Mouse (Mus musculus) forebrain, postnatal 0 days (tissue): Measurements from ENCODE around the gene Rufy3. TPM values are rescaled to one million over a fixed set of nuclear protein-coding genes. Genes with fewer than 3 reads are reported as not detected.
A peak's percentile ranks its signal among the peaks of the same experiment; 100 is the strongest.

Experiments
- ATAC-seq: fragments of 200-750 bp; cut with Nextera tagmentation; 2 replicates; pipeline ENCODE4 v1.8.0; 2017; ENCODE audit warnings: mild to moderate bottlenecking, moderate library complexity
- DNase-seq: peaks from one replicate; pipeline ENCODE4 v3.0.0-alpha.2; 2015
- H3K27ac ChIP-seq: fragments of 300-500 bp; sonication (generic); 2 replicates; pipeline ENCODE4 v1.5.1; 2014; ENCODE audit warnings: low read depth, mild to moderate bottlenecking, antibody characterized with exemption, low read length, moderate library complexity, mixed read lengths
- H3K27me3 ChIP-seq: fragments of 300-500 bp; sonication (generic); 2 replicates; pipeline ENCODE4 v1.6.1; 2014; ENCODE audit warnings: mild to moderate bottlenecking, low read length, mixed read lengths; ENCODE audit not compliant: insufficient read depth
- H3K36me3 ChIP-seq: fragments of 300-500 bp; sonication (generic); 2 replicates; pipeline ENCODE4 v1.6.1; 2014; ENCODE audit warnings: mild to moderate bottlenecking, moderate library complexity; ENCODE audit not compliant: insufficient read depth
- H3K4me1 ChIP-seq: fragments of 300-500 bp; sonication (generic); 2 replicates; pipeline ENCODE4 v1.6.1; 2014; ENCODE audit warnings: antibody characterized with exemption; ENCODE audit not compliant: insufficient read depth
- H3K4me2 ChIP-seq: fragments of 300-500 bp; sonication (generic); 2 replicates; pipeline ENCODE4 v1.6.1; 2014; ENCODE audit warnings: low read depth, mild to moderate bottlenecking, moderate library complexity
- H3K4me3 ChIP-seq: fragments of 300-500 bp; sonication (generic); 2 replicates; pipeline ENCODE4 v1.5.1; 2014; ENCODE audit warnings: low read depth, low read length, mixed read lengths
- H3K9ac ChIP-seq: fragments of 300-500 bp; sonication (generic); 2 replicates; pipeline ENCODE4 v1.6.1; 2014; ENCODE audit warnings: mild to moderate bottlenecking
- H3K9me3 ChIP-seq: fragments of 300-500 bp; sonication (generic); 2 replicates; pipeline ENCODE4 v1.6.1; 2016; ENCODE audit warnings: low read length
- CTCF ChIP-seq: sonication (generic); IDR thresholded peaks from 2 replicates; pipeline ENCODE4 v1.5.1; 2016; ENCODE audit warnings: antibody characterized with exemption, control low read depth, low read depth
- WGBS: fragments of 180-500 bp; shearing (Covaris S2); extraction: QIAGEN DNeasy Blood & Tissue Kit; methylation state at CpG from one replicate; pipeline ENCODE4 v1.1.7; 2014; 5-methylcytosine and 5-hydroxymethylcytosine counted together
- polyA plus RNA-seq: library from polyadenylated mRNA; unstranded; fragments of >200 nt; fragmentation: Nextera tagmentation; extraction: Ambion mirVana; gene quantifications from 2 replicates; pipeline ENCODE4 v1.2.1, GENCODE M21; 2015
- total RNA-seq: library from RNA; depleted of rRNA; stranded (reverse); fragments of >200 nt; gene quantifications from 2 replicates; pipeline ENCODE4 v1.2.3, GENCODE M21; 2014

Gene Rufy3
- total and polyA plus RNA-seq, 2 experiments from 2014 or later, result 214 to 319 TPM

DNA sequence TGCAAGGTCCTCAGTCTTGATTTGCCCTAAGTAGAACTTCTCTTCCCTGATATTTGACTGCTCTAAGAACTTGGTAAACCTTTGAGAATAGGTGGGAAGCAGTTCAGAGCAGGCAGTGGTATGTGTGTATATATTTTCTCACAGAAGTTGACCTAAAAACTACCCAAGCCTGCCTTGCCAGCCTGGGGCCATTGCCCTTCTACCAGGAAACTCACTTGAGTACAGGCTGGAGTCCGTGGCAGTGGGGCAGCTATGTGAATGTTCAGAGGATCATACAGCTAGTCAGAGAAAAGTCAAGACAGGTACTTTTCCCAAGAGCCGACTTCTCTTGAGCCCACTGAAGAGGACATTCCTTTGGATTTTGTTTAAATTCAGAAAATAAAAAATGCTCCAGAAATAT, 80.1 kb downstream of the Rufy3 start:
- ATAC-seq, result no peak

GRCm38 (mm10) chr5:88645405-88645804, 80.6 kb downstream of the Rufy3 start:
- H3K9me3 ChIP-seq, result no peaks in the 10 kb centered on the region
- H3K27me3 ChIP-seq, result no peaks in the 10 kb centered on the region
- ATAC-seq (no peak), DNase-seq (no peak)
- H3K4me2 ChIP-seq, result no peak overlapping the region
- H3K27ac ChIP-seq, result no peak overlapping the region
- WGBS, result 73% methylated on average over 5 of the region's 5 CpGs
- peaks cover 93% of the 10 kb centered on the region for H3K36me3 ChIP-seq
- no peak for TF ChIP-seq CTCF
- H3K4me3 ChIP-seq, result no peak overlapping the region
- no peak overlapping the region for H3K9ac ChIP-seq
- H3K4me1 ChIP-seq, result no peaks in the 10 kb centered on the region

More for the DNA sequence above, 80.1 kb downstream of the Rufy3 start:
- DNase-seq, result no peak
- H3K4me3 ChIP-seq, result no peak overlapping the region
- no peaks in the 10 kb centered on the region for H3K27me3 ChIP-seq
- H3K9ac ChIP-seq, result no peak overlapping the region
- H3K4me2 ChIP-seq, result no peak overlapping the region
- TF ChIP-seq CTCF, result no peak
- H3K4me1 ChIP-seq, result no peaks in the 10 kb centered on the region
- no peaks in the 10 kb centered on the region for H3K9me3 ChIP-seq
- 90% methylated on average over 2 of the region's 2 CpGs for WGBS
- H3K27ac ChIP-seq, result no peak overlapping the region
- H3K36me3 ChIP-seq, result peaks cover 89% of the 10 kb centered on the region

- no peaks in the 10 kb centered on the region for H3K27me3 ChIP-seq
- no peak overlapping the region for H3K27ac ChIP-seq
- H3K4me1 ChIP-seq, result no peaks in the 10 kb centered on the region
- peaks cover 82% of the 10 kb centered on the region for H3K36me3 ChIP-seq
- 92% methylated on average over 17 of the region's 17 CpGs for WGBS
- H3K4me2 ChIP-seq, result no peak overlapping the region
- DNase-seq (no peak), ATAC-seq (peak; percentile 21; the same call in 1 of the 2 replicates)
- TF ChIP-seq CTCF, result no peak
- H3K4me3 ChIP-seq, result no peak overlapping the region
- no peaks in the 10 kb centered on the region for H3K9me3 ChIP-seq
- H3K9ac ChIP-seq, result no peak overlapping the region
Measured at GRCm38 (mm10) chr5:88649250-88650173, 84.7 kb downstream of the Rufy3 start.

DNA sequence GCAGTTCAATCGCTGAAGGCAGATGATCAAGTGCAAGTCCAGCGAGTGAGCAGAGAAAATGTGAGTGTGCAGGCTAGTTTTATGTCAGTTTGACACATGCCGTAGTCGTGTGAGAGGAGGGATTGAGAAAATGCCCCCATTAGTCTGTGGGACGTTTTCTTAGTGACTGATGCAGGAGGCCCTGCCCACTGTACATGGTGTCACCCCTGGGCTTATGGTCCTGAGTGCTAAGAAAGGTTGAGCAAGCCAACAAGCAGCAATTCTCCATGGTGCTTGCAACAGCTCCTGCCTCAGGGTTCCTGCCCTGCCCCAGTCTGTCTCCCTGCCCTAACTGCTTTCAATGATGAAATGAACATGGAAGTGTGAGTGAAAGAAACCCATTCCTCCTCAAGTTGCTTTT, 87.7 kb downstream of the Rufy3 start:
- no peak overlapping the region for H3K9ac ChIP-seq
- H3K27me3 ChIP-seq, result no peaks in the 10 kb centered on the region
- no peak for TF ChIP-seq CTCF
- ATAC-seq (no peak), DNase-seq (no peak)
- H3K9me3 ChIP-seq, result no peaks in the 10 kb centered on the region
- H3K4me1 ChIP-seq, result no peaks in the 10 kb centered on the region
- H3K27ac ChIP-seq, result no peak overlapping the region
- peaks cover 65% of the 10 kb centered on the region for H3K36me3 ChIP-seq
- no peak overlapping the region for H3K4me3 ChIP-seq
- no peak overlapping the region for H3K4me2 ChIP-seq
- 85% methylated on average over 5 of the region's 5 CpGs for WGBS

DNA sequence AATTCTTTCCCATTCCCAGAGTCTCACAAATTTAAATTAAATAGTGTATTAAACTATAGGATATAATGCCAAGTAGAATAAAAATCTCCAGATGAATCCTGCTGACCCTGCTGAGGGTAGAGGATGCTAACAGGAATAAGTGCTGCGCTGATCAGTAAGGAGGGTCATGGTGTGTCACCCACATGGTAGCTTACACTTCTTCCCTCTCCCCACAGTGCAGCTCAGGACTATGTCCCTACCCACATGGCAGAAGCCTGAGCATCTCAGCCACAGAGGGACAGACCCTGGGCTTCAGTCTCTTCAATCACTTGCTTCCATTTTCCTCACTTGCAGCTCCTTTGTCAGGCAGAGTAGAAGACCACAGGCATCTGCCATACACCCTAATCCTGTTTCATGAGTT, 93.0 kb downstream of the Rufy3 start:
- Histone ChIP-seq H3K9me3 (no peaks in the 10 kb centered on the region), H3K4me1 (no peaks in the 10 kb centered on the region), H3K9ac (no peak overlapping the region), H3K4me3 (no peak overlapping the region), H3K27me3 (no peaks in the 10 kb centered on the region), H3K27ac (no peak overlapping the region), H3K4me2 (no peak overlapping the region), H3K36me3 (peaks cover 54% of the 10 kb centered on the region)
- no peak for TF ChIP-seq CTCF
- WGBS, result 100% methylated on average over 1 of the region's 1 CpGs
- DNase-seq (no peak), ATAC-seq (0 out of 2 replicates have a peak, but pooled peaks have one; percentile 21)

DNA sequence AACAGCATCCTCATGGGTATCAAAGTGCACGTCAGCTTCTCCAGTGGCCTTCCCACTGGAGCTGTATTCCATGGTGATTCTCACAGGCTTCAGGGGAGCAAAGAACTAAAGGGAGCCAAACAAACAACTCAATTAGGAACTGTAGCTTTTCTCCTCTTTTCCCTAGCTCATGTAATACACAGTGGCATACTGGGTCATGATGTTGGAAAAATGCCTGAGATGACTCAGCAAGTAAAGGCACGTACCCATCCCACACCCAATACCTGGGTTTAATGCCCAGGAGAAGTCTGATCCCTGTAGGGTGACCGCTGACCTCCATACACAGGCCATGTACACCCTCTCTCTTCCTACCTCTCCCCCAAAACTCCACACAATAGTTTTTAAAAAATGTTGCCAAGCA, 98.3 kb downstream of the Rufy3 start:
- WGBS, result 94% methylated on average over 3 of the region's 3 CpGs
- Histone ChIP-seq H3K9ac (no peak overlapping the region), H3K4me1 (no peaks in the 10 kb centered on the region), H3K9me3 (no peaks in the 10 kb centered on the region), H3K36me3 (peaks cover 69% of the 10 kb centered on the region), H3K27ac (no peak overlapping the region), H3K4me3 (no peak overlapping the region), H3K27me3 (no peaks in the 10 kb centered on the region), H3K4me2 (no peak overlapping the region)
- TF ChIP-seq CTCF, result no peak
- no peak for DNase-seq
- no peak for ATAC-seq

DNA sequence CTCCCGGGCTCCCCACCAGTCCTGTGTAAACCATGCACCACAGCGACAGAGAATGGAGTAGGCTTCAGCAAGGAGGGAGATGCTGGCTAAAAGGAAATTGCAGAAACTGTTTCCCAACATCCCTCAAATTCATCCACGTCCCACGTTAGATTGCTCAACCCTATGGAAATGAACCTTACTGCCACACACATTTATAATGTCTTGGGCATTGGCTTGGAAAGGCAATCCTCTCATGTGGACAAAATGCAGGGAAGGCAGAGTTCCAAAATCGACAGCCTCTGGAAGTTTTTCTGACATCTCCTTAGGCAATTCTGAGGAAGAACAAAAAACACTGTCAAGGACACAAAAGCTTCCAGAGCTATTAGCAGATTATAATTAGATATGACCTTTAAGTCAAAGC, 99.0 kb downstream of the Rufy3 start:
- DNase-seq (no peak), ATAC-seq (no peak)
- no peaks in the 10 kb centered on the region for H3K4me1 ChIP-seq

More for the DNA sequence above, 99.0 kb downstream of the Rufy3 start:
- Histone ChIP-seq H3K9me3 (no peaks in the 10 kb centered on the region), H3K27ac (no peak overlapping the region), H3K36me3 (peaks cover 63% of the 10 kb centered on the region), H3K27me3 (no peaks in the 10 kb centered on the region), H3K9ac (no peak overlapping the region), H3K4me2 (no peak overlapping the region), H3K4me3 (no peak overlapping the region)
- 79% methylated on average over 5 of the region's 5 CpGs for WGBS
- no peak for TF ChIP-seq CTCF
